Mouse (Mus musculus): ENCODE results near the gene Celsr1.

The Celsr1 gene

DNA sequence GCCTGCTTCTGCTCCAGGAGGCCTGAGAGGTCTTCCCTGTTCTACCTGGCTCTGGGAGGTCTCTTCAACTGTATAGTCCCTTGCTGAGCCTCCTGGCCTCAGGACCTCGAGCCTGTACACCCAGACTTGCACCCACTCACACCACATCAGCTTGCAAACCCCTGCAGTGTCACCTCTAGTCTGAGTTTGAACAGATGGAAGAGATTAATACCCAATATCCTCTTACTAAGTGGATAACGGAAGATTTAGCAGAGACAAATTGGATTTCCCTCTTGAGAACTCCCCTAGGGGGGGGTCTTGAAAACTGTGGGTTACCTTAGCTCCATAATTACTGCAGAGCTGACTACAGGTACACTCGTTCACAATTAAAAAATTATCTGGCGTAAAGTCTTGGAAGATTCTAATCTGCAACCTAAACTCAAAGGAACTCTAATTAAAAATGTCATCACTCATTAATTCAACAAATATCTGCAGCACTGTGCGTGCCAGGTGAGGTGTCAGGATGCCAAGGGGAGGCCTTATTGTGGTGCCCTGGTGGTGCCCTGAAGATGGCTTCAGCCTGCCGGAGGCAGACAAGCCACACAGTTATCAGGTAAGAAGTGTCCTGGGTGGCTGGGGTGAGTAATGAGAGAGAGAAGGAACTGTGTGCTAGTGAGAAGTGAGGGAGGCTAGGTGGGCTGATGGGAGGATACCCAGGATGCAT lies 38.5 kb downstream of the Celsr1 start:
- no peak for DNase-seq (ENCODE audit: low spot score)

DNA sequence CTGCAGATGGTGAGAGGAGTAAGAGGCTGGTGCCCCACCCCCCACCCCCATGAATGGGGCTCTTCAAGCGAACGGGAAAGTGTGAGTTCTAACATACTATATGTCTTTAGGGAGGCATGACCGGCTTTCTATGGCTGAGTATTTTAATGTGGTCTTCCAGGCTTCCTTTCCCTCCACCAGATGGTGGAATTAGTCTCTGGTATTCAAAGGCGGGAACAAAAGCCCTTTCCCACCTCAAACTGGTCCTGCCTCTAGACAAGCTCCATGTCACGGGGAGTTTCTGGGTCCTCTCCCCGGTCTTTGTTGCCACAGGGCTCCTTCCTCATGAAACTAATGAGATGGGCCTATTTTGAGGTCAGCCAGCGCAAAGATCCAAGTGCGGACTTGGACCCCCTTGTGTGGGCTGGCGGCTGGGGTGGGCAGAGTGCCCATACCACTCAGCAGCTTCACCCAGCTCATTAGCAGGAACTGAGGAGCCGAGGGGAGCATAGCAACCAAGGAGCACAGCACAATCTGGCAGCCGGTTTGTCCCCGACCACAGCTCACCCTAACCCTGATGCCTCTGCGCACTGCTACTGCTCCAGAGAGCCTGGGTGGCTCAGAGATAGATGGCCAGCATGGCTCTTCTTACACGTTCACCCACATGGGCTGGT lies 39.5 kb downstream of the Celsr1 start:
- no peak for DNase-seq (ENCODE audit: low spot score)

DNA sequence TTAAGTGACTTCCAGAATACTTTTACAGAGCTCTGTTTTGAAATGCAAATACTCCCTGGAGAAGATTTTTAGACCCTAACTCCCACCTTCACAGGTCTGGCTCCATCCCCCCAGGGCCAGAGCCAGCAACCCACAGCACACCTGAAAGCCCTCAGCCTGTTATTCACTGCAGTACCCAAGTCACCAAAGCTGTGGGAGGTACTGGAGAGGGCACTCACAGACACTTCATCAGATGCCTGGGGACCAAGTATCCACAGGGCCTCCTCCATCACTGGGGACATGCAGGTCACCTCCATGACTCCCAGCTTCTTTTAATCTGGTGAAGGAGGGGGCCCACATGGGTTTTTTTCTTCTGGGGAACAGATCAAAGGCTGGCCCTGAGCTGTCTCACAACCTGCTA lies 40.2 kb downstream of the Celsr1 start:
- DNase-seq (ENCODE audit: low spot score) = no peak

DNA sequence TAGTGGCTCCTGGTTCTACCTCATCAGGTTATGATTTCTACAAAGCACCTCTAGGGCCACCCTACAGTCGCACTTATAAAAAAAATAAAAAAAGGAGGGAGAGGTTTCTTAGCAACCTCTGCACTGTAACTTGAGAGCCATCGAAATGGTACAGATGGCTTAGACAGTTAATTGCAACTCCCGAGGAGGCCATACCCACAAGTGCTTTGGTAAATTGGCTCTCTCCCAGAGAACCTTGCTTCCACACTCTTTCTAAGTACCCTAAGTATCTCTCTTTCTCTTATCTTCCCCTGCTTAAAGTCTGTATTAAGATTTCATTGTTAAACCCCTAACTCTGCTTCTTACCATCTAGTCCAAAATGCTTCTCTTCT lies 41.5 kb downstream of the Celsr1 start:
- no peak for DNase-seq (ENCODE audit: low spot score)

DNA sequence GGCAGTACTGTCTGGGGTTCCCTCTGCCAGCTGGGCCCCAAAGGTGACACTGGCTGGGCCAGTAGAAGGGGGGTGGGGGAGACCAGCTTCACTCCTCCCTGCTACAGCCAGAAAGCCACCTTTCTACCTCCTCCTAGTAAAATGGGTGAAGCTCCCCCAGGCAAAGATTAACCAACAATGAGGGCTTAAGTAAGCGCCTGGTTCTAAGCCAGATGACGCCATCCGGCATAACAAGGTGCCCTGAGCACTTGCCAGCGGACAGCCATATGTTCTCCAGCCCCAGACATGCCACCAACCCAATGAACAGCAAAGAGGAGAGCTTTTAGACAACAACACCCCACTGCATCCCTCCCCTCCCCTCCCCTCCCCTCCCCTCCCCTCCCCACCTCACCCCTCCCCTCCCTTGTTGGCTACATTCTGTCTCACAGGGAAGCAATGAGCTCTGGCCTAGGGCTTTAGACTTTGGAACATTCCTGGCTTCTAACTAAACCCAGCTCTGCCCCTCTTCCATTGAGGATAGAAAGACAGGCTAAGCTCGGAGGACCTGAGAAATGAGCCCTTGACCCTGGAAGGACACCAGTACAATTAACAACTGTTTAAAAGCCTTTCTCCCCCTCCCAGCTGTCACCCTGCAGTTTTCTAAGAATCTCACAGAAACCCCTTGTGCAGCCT lies 42.0 kb downstream of the Celsr1 start:
- no peak for DNase-seq (ENCODE audit: low spot score)

DNA sequence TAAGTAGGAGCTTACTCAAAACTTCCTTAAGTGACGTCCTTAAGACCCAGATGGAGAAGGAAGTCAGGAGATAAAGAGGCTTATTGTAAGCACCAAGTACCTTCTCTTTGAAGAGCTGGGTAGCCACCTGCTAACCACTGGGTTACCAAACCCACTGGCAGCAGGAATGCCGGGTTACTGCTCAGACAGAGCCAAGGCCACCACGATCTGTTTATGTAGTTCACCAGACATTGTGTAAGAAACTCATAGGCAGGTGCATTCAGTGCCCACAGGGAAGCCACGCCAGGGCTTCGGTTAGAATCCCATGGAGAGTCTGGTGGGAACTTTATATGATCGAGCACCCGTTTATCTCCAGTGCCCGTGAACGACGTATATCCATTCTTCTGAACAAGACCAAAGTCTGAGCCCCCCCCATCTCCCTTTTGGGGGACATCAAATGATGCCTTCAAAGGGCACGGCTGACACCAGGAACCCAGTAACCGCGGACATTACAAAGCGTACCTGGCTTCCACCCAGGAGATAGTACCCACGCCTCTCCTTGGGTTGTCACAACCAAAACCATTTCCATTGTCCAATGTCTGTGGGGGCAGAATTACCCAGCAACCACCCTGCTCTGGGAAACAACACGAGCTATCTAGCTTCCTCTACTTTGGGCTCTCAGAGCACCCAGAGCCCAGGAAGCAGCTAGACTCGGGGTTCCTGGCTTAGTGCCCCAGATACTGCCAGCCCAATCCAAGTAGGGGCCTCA lies 42.7 kb downstream of the Celsr1 start:
- no peak for DNase-seq (ENCODE audit: low spot score)

DNA sequence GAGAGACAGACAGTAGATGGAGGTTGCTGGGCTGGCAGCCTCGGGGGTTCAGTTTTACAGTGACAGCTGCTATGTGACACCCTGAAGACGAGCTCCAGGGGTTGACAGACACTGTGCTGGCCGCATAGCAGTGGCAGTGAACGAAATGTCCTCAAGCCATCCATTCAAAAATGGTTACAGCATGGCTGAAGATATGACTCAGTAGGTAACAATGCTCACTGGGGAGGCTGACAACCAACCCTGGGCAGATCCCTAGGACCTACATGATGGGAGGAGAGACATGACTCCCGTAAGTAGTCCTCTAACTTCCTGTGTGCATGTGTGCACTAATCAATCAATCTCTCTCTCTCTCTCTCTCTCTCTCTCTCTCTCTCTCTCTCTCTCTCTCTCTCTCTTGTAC lies 45.7 kb downstream of the Celsr1 start:
- DNase-seq (ENCODE audit: low spot score) = no peak

DNA sequence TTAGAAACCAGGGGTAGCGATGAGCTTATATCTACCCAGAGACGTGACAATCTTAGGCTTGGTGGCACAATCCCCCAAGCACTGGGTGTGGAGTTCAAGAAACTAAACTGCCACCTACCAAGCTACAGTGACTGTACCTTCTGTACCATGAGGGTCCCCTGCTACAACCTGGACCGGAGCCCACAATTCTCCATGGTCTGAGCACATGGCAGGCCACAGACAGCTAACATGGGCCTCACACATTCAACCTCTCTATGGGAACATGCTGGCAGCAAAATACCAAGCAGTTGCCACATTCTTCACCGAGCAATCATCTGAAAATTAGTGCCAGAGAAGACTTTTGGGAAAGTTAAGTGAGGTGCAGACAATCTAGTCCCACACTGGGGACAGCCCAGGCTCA lies 47.4 kb downstream of the Celsr1 start:
- DNase-seq (ENCODE audit: low spot score) = no peak

DNA sequence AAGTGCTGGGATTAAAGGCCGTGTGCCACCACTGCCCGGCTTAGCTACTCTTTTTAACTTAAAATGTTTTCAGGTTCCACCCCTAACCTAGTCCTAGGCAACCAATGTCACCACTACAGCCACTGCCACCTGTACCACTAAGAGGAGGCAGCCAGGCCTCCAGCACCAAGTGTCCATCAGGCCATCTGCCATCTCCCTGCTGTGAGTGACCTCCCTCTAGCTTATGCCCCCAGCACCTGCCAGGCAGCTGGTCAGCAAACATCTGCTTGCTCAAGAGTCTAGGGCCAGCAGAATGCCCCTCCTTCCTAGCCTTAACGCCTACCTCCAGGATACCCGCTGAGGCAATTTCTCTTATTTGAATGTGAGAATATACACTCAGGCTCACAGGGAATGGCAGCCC lies 48.0 kb downstream of the Celsr1 start:
- no peak for DNase-seq (ENCODE audit: low spot score)

DNA sequence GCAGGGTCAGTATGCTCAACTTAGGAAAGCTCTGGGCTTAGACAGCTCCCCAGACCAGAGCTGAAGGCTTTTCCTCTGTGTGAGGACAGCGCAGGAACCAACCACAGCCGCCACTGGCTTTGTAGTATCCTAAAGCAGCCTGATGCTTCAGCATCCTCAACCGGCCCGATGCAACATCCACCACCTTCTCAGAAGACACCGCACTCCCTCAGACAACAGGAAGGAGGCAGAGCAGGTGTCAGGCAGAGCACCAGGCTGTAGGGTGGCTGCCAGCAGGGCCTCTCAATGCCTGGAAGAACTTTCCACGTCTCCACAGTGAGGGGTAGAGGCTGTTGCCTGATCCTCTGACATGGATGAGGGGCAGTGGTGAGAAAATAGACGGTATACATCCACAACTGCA lies 50.4 kb downstream of the Celsr1 start:
- DNase-seq (ENCODE audit: low spot score) = no peak

DNA sequence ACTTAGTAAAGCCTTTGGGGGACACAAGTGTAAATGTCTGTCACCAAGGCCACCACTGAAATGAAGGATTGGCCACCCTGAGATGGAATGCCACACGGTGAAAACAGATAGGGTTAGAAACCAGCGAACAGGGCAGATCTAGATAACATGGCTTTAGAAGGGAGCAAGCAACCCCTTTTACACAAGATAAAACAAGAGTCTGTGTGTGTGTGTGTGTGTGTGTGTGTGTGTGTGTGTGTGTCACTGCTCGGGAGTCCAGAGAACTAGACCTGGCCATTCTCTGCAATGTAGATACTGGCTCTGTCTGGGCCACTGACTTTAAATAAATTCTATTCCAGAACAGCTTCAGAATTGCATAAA lies 51.2 kb downstream of the Celsr1 start:
- no peak for DNase-seq (ENCODE audit: low spot score)

DNA sequence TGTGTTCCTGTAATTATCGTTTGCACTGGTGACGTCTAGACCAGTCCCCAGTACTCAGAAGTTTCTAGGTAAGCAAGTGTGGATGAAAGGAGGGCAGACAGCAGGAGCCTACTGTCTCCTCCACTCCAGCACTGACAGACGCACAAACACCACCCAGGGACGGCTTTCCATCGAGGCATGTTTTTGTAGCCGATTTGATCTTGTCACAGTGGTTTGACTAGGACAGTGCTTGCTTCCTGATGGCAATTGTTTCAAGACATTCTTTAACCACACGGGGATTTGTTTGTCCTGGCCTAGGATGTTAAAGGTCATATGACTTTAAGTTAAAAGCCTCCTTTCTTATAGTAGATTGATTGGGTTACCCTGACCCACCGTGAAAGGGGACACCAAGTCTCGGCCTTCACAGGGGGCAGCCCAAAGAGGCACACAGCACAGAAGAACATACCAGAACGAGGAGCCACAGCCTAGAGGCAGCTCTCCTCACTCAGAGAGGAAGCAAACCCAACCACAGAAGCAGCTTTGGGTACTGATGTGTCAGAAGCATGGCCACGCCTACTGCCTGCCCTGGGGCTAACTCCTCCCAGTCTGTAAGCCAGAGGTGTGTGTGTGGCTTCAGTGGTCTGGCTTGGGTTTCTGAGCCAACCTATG lies 51.7 kb downstream of the Celsr1 start:
- no peak for DNase-seq (ENCODE audit: low spot score)

DNA sequence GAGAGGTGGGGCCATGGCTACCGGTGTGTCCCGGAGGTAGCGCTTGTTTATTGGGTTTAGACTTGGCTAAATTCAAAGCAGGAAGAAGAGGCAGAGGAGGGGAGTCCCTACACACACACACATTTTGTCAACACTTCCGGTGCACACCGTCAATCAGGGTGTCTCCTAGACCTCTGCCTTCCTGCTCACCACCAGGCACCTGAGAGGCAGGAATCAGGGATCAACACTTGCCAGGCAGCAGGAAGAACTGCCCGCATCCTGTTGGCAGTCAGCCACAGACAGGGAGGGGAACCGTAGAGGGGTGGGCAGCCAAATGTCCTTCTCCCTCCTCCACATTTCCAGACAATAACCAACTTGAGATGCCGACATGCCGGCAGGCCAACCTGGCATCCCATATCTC lies 56.5 kb downstream of the Celsr1 start:
- DNase-seq (ENCODE audit: low spot score) = no peak

DNA sequence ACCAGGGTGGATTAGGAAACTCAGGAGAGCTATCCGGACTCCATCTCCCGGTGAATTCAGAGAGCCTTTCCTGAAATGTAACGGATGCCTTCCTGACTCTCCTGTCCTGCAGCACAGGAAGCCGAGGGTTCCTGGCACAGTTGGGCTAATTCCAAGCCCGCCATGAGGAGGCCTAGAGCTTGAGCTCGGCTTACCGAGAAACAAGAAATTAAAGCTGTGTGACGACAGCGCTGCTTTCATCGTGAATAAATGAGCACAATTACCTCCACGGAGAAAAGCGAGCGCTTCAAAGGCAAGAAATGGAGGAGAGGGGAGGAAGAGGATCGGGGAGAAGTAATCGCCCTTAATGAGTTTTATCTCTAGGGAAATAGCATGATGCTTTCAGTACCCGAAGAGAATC lies 57.8 kb downstream of the Celsr1 start:
- no peak for DNase-seq (ENCODE audit: low spot score)

DNA sequence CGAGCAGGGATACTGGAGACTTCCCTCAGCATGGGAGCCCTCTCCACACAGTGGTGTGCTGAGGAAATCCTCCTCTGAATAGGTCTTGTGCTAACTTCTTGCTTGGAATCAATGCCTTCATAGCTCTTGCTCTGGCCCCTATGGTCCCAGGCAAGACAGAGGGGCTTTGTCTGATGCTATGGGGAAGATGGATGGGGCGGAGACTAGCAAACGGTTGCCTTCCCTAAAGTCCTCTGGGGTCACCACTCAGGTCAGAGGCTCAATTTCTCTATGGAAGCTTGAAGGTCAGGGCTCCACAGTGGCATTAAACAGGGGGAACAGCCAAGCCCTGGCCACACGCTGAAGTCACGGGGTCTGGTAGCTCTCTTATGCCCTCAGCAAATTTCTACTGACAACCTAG lies 62.0 kb downstream of the Celsr1 start:
- no peak for DNase-seq (ENCODE audit: low spot score)

DNA sequence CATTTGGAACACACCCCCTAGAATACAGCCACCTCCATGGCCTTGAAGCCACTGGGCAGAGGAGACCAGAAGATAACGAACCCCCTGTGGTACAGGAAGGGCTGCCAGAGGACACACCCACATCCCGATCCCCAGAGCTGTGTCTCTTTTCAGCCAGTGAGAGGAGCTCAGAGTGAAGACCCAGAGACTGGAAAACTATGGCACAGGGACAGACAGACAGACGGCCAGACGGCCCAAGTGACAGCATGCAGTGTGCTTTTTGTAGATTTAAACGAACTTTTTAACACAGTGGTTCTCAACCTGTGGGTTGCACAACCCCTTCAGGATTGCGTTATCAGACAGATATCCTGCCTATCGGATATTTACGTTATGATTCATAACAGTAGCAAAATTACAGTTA lies 63.1 kb downstream of the Celsr1 start:
- no peak for DNase-seq (ENCODE audit: low spot score)

DNA sequence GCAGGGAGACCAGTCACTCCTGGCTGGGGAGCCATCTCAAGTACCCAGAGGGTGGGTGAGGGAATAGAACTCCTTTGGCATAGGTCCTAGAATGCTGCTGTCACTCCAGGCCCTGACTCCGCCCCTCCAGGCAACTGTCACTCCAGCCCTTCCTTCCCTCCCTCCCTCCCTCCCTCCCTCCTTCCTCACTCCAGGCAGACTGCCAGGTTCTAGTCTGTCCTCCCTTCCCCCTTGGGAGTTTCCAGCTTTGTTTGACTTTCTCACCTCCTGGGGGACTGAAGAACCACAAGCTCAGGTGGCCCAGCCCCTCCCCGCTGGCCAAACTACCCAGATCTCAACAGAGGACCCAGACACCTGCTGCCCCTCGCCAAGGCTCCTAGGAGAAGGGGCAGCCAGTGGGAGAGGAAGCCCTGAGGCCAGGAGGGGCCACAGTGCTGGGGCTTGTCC lies 63.8 kb downstream of the Celsr1 start:
- DNase-seq (ENCODE audit: low spot score) = no peak

DNA sequence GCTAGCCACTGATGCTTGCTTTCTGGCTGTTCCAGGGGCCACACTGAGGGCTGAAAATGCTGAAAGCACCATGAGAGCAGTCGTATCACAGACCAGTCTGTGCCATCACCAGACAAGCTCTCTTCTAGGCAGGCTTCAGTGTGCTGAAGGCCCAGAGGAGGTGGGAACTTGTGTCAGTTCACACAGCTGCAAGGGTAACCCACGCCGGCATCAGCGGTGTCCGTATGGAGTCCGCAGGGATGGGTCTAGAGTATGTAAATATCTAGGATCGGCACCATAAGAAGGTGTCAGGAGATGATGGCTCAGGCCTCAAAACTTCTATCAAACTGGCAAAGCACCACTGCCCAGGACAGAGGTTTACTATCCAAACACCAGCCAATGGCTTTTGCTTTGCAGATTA lies 64.3 kb downstream of the Celsr1 start:
- no peak for DNase-seq (ENCODE audit: low spot score)

DNA sequence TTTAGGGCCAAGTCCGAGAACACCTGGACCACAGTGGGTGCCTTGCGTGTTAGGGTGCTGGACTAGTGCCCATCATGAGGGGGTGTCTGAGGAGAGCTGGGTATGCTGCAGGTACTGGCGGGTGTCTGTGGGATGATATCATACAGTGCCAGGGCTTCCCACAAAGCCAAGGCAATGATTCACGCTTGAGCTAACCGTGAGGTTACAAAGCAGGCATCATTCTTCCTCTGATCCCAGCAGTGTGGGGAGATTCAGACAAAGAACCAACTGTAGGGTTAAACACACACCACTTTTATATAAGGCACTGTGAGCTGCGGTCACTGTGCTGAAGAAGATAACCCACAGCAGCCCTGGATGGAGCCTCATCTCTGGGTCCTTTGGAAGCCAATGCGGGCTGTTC lies 67.5 kb downstream of the Celsr1 start:
- no peak for DNase-seq (ENCODE audit: low spot score)

DNA sequence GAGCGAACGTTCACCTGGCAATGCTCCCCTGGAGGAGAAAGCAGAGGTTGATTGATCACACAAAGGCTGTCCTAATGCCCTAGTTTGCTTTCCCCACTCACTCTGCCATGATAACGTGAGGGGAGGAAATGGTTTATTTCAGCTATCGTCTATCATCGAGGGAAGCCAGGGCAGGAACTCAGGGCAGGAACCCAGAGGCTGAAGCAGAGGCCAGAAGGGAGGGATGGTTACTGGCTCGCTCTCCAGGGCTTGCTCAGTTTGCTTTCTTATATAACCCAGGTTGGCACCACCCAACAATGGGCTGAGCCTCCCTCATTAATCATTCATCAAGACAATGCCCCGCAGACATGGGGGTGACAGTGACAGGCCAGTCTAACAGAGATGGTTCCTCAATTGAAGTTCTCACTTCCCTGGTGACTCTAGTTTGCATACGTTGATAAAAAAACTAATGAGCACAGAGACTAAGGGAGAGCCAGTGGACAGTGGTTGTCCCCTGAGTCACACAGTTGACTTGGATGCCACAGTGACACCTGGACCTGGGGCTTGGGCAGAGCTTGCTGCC lies 70.2 kb downstream of the Celsr1 start:
- DNase-seq (ENCODE audit: low spot score) = no peak

DNA sequence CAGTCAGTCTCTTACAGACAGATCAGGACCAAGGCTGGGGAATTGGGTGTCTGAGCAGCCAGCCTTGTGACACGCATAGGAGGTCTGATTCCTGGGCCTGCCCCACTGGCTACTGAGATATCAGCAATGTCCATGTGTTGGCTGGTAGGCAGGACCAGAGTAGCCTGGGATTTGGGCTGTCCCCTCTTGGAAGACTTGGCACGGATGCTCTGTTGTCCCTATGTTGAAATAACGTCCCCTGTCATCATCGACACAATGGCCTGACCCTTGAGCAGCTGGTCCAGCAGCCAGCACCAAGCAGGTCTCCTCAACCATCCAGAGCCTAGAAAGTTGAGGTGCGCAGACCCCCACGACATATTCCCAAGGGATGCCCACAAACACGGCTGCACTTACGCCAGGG lies 70.9 kb downstream of the Celsr1 start:
- no peak for DNase-seq (ENCODE audit: low spot score)

DNA sequence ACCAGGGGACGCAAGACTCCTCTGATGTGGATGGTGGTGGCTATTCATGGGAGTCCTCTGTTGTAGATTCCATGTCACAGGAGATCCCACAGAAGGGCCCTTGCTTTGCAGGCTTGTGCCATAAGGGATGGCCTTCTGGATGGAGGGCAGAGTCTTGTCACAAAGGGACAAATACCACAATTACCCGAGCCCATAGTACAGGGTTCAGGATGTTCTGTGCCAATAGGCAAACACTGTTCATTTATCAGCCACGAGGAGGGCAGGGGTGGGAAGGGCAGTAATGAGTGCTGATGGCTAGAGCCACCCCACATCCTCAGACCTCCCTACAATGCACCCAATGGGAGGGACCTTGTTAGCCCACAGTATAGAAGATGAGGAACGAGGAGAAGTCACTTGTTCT lies 71.9 kb downstream of the Celsr1 start:
- DNase-seq (ENCODE audit: low spot score) = no peak
